ENCODE assay signal across 8 mouse cellular contexts in genomic region chr12:98258845-98259517, GRCm38 (mm10). TPM values are rescaled to one million over a fixed set of nuclear protein-coding genes. Genes with fewer than 3 reads are reported as not detected.
DNase-seq lines count a peak whose midpoint lies in the region; ATAC-seq and TF ChIP-seq lines count a peak whose summit lies in the region.

Gene Galc (minus strand): TSS chr12:98259459.

- TF ChIP-seq POLR2A in lung, adult 2 months (IDR thresholded peaks at IDR 0.05; ENCODE audit: borderline replicate concordance, extremely low read depth, low read depth, low read length), result peak; percentile 44; the same call in 1 of the 2 replicates

- DNase-seq in MN1 (ENCODE audit: low spot score), result peak; percentile 83
- DNase-seq in cerebellum, adult 8-10 months, result peak; percentile 91
- peak; percentile 88 for DNase-seq in forelimb bud, embryonic 11.5 days (ENCODE audit: low read depth, low spot score)
- peak; percentile 93 for DNase-seq in heart, postnatal 4 days
- peak; percentile 80 to 90 for DNase-seq in layer of hippocampus, adult 2 months (ENCODE audit: low spot score in 2 of 2)
- DNase-seq in lung, adult 2 months, result peak; percentile 86
- peak; percentile 91 for DNase-seq in testis, postnatal 10 days (ENCODE audit: low spot score)

- H3K4me1 ChIP-seq in lung, adult 2 months (ENCODE audit: control insufficient read depth, insufficient read depth, low read length), result peaks cover 5% of the 10 kb centered on the region; the same call in 1 of the 2 replicates
- peaks cover 10% of the 10 kb centered on the region for H3K4me1 ChIP-seq in neural tube, embryonic 15.5 days

- no peaks in the 10 kb centered on the region for H3K36me3 ChIP-seq in neural tube, embryonic 15.5 days

- peak; percentile 94 for ATAC-seq in neural tube, embryonic 15.5 days (ENCODE audit: low FRiP score)

- peak within 1 kb of the TSS; percentile 91 for H3K9ac ChIP-seq in neural tube, embryonic 15.5 days (replicated peaks)

- no peaks in the 10 kb centered on the region for H3K27me3 ChIP-seq in neural tube, embryonic 15.5 days (replicated peaks)

- under 1% methylated on average over 76 of the region's 76 CpGs for WGBS in lung, adult 2 months
- under 1% methylated on average over 76 of the region's 76 CpGs for WGBS in neural tube, embryonic 15.5 days

- TF ChIP-seq CTCF in layer of hippocampus, adult 2 months (conservative IDR thresholded peaks at IDR 0.05), result no peak
- TF ChIP-seq CTCF in lung, adult 2 months (IDR thresholded peaks at IDR 0.05; ENCODE audit: insufficient read depth, low read length), result no peak

- H3K27ac ChIP-seq in layer of hippocampus, adult 2 months, result peak within 1 kb of the TSS; percentile 97
- H3K27ac ChIP-seq in neural tube, embryonic 15.5 days (replicated peaks), result peak within 1 kb of the TSS; percentile 98

- no peaks in the 10 kb centered on the region for H3K9me3 ChIP-seq in neural tube, embryonic 15.5 days (replicated peaks)

- H3K4me2 ChIP-seq in neural tube, embryonic 15.5 days, result peak within 1 kb of the TSS; percentile 72

- peak within 1 kb of the TSS; percentile 98 for H3K4me3 ChIP-seq in layer of hippocampus, adult 2 months
- peak within 1 kb of the TSS; percentile 97 for H3K4me3 ChIP-seq in lung, adult 2 months (replicated peaks; ENCODE audit: extremely low read depth, low read depth, low read length)
- peak within 1 kb of the TSS; percentile 89 for H3K4me3 ChIP-seq in neural tube, embryonic 15.5 days (replicated peaks)

RNA-seq across cellular contexts. Expression of gene Galc, which starts in this region (rescaled TPM):
- 10 to 100 TPM; 10.5 to 11.4 TPM for total RNA-seq in heart, postnatal 4 days (2021)
- total RNA-seq in layer of hippocampus, adult 2 months (2021), result 10 to 100 TPM; 24.9 to 27.5 TPM
- 8.6 and 16.2 TPM in 2 replicates for polyA plus RNA-seq in lung, adult 2 months (2012; rRNA removed)
- polyA plus RNA-seq in neural tube, embryonic 15.5 days (2015; fragmentation: Nextera tagmentation; extraction: Ambion mirVana), result 9.1 and 10.5 TPM in 2 replicates

Comparison
In these comparisons a context has a peak if more than half of its experiments do, and no peak if none do; other contexts are left out.
1. Peak in every context shown above with its lines: DNase-seq, ATAC-seq, H3K4me3 ChIP-seq and H3K27ac ChIP-seq.